Mouse (Mus musculus): ENCODE results near the gene Hspbp1. TPM values are rescaled to one million over a fixed set of nuclear protein-coding genes. Genes with fewer than 3 reads are reported as not detected.

Hspbp1 gene
- polyA plus RNA-seq, 1 experiment from 2014 or later = 119 TPM

GRCm38 (mm10) chr7:4663742-4664141, 21.1 kb downstream of the Hspbp1 start:
- 93% methylated on average over 2 of the region's 2 CpGs for WGBS
- H3K4me1 ChIP-seq = peaks cover 5% of the 10 kb centered on the region; the same call in 1 of the 2 replicates
- no peak overlapping the region for H3K27ac ChIP-seq
- no peak overlapping the region for H3K9ac ChIP-seq
- no peak for ATAC-seq (ENCODE audit: low FRiP score, low read depth)
- H3K4me2 ChIP-seq (replicated peaks) = no peak overlapping the region
- no peaks in the 10 kb centered on the region for H3K27me3 ChIP-seq (replicated peaks)
- H3K9me3 ChIP-seq = no peaks in the 10 kb centered on the region
- H3K4me3 ChIP-seq = no peak overlapping the region
- peaks cover 46% of the 10 kb centered on the region for H3K36me3 ChIP-seq

- peaks cover 41% of the 10 kb centered on the region for H3K36me3 ChIP-seq
Measured at GRCm38 (mm10) chr7:4663179-4663578, 21.7 kb downstream of the Hspbp1 start.

GRCm38 (mm10) chr7:4659911-4660443, 24.9 kb downstream of the Hspbp1 start:
- H3K9me3 ChIP-seq = no peaks in the 10 kb centered on the region
- no peak for ATAC-seq (ENCODE audit: low FRiP score, low read depth)
- H3K27me3 ChIP-seq (replicated peaks) = no peaks in the 10 kb centered on the region
- peak overlapping the region; percentile 97 for H3K4me2 ChIP-seq (replicated peaks)
- peak overlapping the region; percentile 88; the same call in 1 of the 2 replicates for H3K27ac ChIP-seq
- H3K36me3 ChIP-seq = peaks cover 21% of the 10 kb centered on the region
- WGBS = 67% methylated on average over 3 of the region's 3 CpGs
- peak overlapping the region; percentile 91; the same call in 1 of the 2 replicates for H3K9ac ChIP-seq
- H3K4me1 ChIP-seq = peaks cover 32% of the 10 kb centered on the region
- H3K4me3 ChIP-seq = peak overlapping the region; percentile 88

More at GRCm38 (mm10) chr7:4663179-4663578, 21.7 kb downstream of the Hspbp1 start:
- Histone ChIP-seq H3K4me3 (no peak overlapping the region), H3K4me2 (replicated peaks) (no peak overlapping the region), H3K27ac (no peak overlapping the region), H3K4me1 (peaks cover 5% of the 10 kb centered on the region; the same call in 1 of the 2 replicates), H3K9me3 (no peaks in the 10 kb centered on the region), H3K9ac (no peak overlapping the region), H3K27me3 (replicated peaks) (no peaks in the 10 kb centered on the region)
- ATAC-seq (ENCODE audit: low FRiP score, low read depth) = no peak
- WGBS = 83% methylated on average over 8 of the region's 8 CpGs

DNA sequence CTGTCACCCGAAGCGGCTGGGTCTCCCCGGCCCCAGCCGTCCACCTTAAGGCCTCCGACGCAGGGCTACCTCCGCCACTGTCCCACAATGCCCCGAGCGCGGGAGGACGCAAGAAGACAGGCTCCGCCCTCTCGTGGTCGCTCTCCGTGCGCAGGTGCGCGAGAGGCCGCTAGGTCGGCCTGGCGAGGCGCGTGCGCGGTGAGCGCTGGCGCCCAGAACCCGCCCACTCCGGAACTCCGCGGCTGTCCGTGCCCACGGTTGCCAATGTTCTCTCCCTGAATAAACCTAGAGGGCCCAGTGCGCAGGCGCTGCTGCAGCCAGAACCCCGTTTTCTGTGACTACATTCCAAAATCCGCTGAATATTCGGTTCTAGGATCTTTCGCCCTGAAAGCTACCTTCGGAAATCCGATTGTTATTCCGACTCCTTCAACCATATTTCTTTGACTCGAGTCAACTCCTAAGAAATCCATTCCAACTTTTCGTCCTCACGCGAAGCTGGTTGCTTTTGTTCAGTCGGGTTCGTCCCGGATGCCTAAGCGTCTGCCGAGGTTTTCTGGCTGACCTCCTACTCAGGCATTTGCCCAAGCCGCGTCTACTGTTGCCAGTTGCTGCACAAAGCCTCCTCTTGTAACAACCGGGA, 25.8 kb downstream of the Hspbp1 start, which contains the start of gene Ppp6r1:
Gene Ppp6r1 (minus strand): TSS at position 108 of the 640 bp plus-strand sequence.
- H3K9ac ChIP-seq = peak within 1 kb of the TSS; percentile 91
- H3K4me3 ChIP-seq = peak within 1 kb of the TSS; percentile 88
- peak within 1 kb of the TSS; percentile 97 for H3K4me2 ChIP-seq (replicated peaks)
- H3K27me3 ChIP-seq (replicated peaks) = no peaks in the 10 kb centered on the region
- H3K27ac ChIP-seq = peak within 1 kb of the TSS; percentile 88
- H3K36me3 ChIP-seq = peaks cover 14% of the 10 kb centered on the region; the same call in 1 of the 2 replicates
- no peaks in the 10 kb centered on the region for H3K9me3 ChIP-seq
- H3K4me1 ChIP-seq = peaks cover 32% of the 10 kb centered on the region
- ATAC-seq (ENCODE audit: low FRiP score, low read depth) = peak; percentile 98
- under 1% methylated on average over 54 of the region's 54 CpGs for WGBS

DNA sequence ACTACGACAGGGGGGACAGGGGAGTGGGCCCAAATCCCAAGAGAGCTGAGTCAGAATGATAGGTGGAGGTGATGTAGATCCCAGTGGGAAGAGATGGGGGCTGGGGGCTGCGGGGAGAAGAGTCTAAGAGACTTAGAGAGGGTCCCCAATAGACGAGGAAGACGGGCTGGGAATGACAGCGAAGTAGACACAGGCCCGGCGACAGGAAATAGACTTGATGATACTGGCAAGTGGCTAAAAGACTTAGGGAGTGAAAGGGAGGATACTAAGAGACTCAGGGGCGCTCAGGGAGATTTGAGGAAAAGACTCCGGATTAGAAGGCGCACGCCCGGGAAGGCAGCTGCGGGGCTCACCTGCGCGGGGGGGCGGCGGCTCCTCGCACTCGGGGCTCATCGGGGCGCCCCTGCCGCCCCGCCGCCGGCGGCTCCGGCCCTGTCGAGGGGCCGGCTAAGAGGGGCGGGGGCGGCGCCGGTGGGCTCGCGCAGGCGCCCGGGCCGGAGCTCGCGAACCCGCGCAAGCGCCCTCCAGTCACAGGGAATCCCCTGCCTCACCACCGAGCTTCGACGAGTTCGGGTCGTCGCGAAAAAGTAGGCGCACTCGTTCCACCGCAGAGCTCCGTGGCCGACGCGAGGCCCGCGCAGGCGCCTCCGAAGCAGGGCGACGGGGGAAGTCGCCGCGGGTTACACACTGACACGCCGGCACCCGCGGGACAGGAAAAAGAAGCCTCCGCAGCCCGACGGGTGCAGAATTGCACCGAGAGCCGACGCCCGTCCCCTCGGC, 26.6 kb downstream of the Hspbp1 start:
- H3K4me1 ChIP-seq = peaks cover 32% of the 10 kb centered on the region
- under 1% methylated on average over 75 of the region's 78 CpGs for WGBS
- H3K9ac ChIP-seq = peak overlapping the region; percentile 91
- no peaks in the 10 kb centered on the region for H3K27me3 ChIP-seq (replicated peaks)
- peak overlapping the region; percentile 97 for H3K4me2 ChIP-seq (replicated peaks)
- no peaks in the 10 kb centered on the region for H3K9me3 ChIP-seq
- peaks cover 9% of the 10 kb centered on the region; the same call in 1 of the 2 replicates for H3K36me3 ChIP-seq
- H3K4me3 ChIP-seq = peak overlapping the region; percentile 88
- peak; percentile 82 for ATAC-seq (ENCODE audit: low FRiP score, low read depth)
- H3K27ac ChIP-seq = peak overlapping the region; percentile 88

GRCm38 (mm10) chr7:4657521-4658127, 27.2 kb downstream of the Hspbp1 start:
- peak overlapping the region; percentile 97 for H3K4me2 ChIP-seq (replicated peaks)
- H3K36me3 ChIP-seq = peaks cover 8% of the 10 kb centered on the region
- H3K27ac ChIP-seq = no peak overlapping the region
- peaks cover 32% of the 10 kb centered on the region for H3K4me1 ChIP-seq
- H3K9ac ChIP-seq = peak overlapping the region; percentile 91
- H3K4me3 ChIP-seq = peak overlapping the region; percentile 88
- no peaks in the 10 kb centered on the region for H3K27me3 ChIP-seq (replicated peaks)
- WGBS = 61% methylated on average over 9 of the region's 9 CpGs
- no peaks in the 10 kb centered on the region for H3K9me3 ChIP-seq
- ATAC-seq (ENCODE audit: low FRiP score, low read depth) = no peak

DNA sequence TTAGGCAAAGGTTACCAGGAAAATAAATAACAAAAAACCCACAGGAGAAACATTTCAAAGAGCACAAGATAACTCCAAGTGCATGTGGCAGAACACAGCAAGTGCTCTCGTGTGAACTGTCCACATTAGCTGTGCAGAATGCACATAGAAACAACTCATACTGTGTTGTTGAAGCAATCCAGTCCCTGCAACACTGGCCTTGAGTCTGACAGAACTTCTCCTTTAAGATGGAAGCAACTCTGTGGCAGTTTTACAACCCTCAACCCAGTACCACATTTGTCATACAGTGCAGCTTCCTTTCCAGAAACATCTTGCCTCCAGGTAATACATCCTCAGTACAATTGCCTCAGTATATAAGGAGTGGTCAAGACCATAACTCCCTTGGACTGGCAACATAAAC, 28.1 kb downstream of the Hspbp1 start:
- peaks cover 4% of the 10 kb centered on the region; the same call in 1 of the 2 replicates for H3K36me3 ChIP-seq
- H3K9ac ChIP-seq = peak overlapping the region; percentile 91
- H3K9me3 ChIP-seq = no peaks in the 10 kb centered on the region
- peak overlapping the region; percentile 97 for H3K4me2 ChIP-seq (replicated peaks)
- WGBS = 71% methylated on average over 1 of the region's 1 CpGs
- H3K27me3 ChIP-seq (replicated peaks) = no peaks in the 10 kb centered on the region
- H3K4me1 ChIP-seq = peaks cover 32% of the 10 kb centered on the region
- H3K27ac ChIP-seq = no peak overlapping the region
- no peak for ATAC-seq (ENCODE audit: low FRiP score, low read depth)
- H3K4me3 ChIP-seq = no peak overlapping the region

- H3K27me3 ChIP-seq (replicated peaks) = no peaks in the 10 kb centered on the region
- H3K36me3 ChIP-seq = peaks cover 4% of the 10 kb centered on the region; the same call in 1 of the 2 replicates
- H3K9me3 ChIP-seq = no peaks in the 10 kb centered on the region
- H3K4me2 ChIP-seq (replicated peaks) = no peak overlapping the region; the same call in 1 of the 2 replicates
- peaks cover 32% of the 10 kb centered on the region for H3K4me1 ChIP-seq
- no peak overlapping the region for H3K4me3 ChIP-seq
- WGBS = 86% methylated on average over 1 of the region's 1 CpGs
- no peak overlapping the region for H3K9ac ChIP-seq
- H3K27ac ChIP-seq = no peak overlapping the region
- no peak for ATAC-seq (ENCODE audit: low FRiP score, low read depth)
Measured at GRCm38 (mm10) chr7:4655916-4656315, 29.0 kb downstream of the Hspbp1 start.

GRCm38 (mm10) chr7:4655393-4655792, 29.5 kb downstream of the Hspbp1 start:
- 90% methylated on average over 4 of the region's 4 CpGs for WGBS
- ATAC-seq (ENCODE audit: low FRiP score, low read depth) = no peak
- H3K9ac ChIP-seq = no peak overlapping the region
- no peak overlapping the region for H3K27ac ChIP-seq
- H3K36me3 ChIP-seq = peaks cover 4% of the 10 kb centered on the region; the same call in 1 of the 2 replicates
- peaks cover 32% of the 10 kb centered on the region for H3K4me1 ChIP-seq
- H3K27me3 ChIP-seq (replicated peaks) = no peaks in the 10 kb centered on the region
- no peak overlapping the region for H3K4me3 ChIP-seq
- no peak overlapping the region for H3K4me2 ChIP-seq (replicated peaks)
- H3K9me3 ChIP-seq = no peaks in the 10 kb centered on the region

GRCm38 (mm10) chr7:4654221-4654620, 30.6 kb downstream of the Hspbp1 start:
- 87% methylated on average over 2 of the region's 2 CpGs for WGBS
- H3K9ac ChIP-seq = no peak overlapping the region; the same call in 1 of the 2 replicates

DNA sequence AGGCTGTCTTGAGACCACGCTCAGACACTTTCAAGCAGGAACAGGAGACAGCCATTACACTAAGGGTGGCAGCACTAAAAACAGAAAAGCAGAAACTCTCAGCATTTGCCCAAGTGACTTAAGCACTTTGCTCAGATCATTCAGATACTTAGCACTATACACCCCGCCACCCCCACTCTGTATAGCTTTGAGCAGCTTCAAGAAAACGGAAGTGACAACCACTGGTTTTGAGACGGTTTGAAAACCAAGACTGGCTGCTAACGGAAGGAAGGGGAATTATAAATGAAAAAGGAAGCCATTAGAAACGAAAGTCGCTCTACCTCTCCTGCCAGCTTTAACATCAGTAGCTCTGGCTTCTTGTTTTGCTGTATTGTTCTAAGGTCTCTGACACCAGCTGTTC, 31.1 kb downstream of the Hspbp1 start:
- Histone ChIP-seq H3K27ac (no peak overlapping the region), H3K9me3 (no peaks in the 10 kb centered on the region), H3K27me3 (replicated peaks) (no peaks in the 10 kb centered on the region), H3K4me1 (peaks cover 27% of the 10 kb centered on the region), H3K4me3 (no peak overlapping the region), H3K36me3 (peaks cover 4% of the 10 kb centered on the region; the same call in 1 of the 2 replicates), H3K4me2 (replicated peaks) (no peak overlapping the region), H3K9ac (no peak overlapping the region)
- ATAC-seq (ENCODE audit: low FRiP score, low read depth) = no peak
- WGBS = 91% methylated on average over 7 of the region's 7 CpGs

More at GRCm38 (mm10) chr7:4654221-4654620, 30.6 kb downstream of the Hspbp1 start:
- Histone ChIP-seq H3K9me3 (no peaks in the 10 kb centered on the region), H3K4me2 (replicated peaks) (no peak overlapping the region), H3K27me3 (replicated peaks) (no peaks in the 10 kb centered on the region), H3K36me3 (peaks cover 4% of the 10 kb centered on the region; the same call in 1 of the 2 replicates), H3K4me1 (peaks cover 27% of the 10 kb centered on the region), H3K4me3 (no peak overlapping the region), H3K27ac (no peak overlapping the region)
- no peak for ATAC-seq (ENCODE audit: low FRiP score, low read depth)
